Mouse (Mus musculus) myocyte (in vitro differentiated cells): ENCODE data around the gene Myo16. TPM values are rescaled to one million over a fixed set of nuclear protein-coding genes. Genes with fewer than 3 reads are reported as not detected.

Source experiments
- H3K27me3 ChIP-seq: one replicate; pipeline ENCODE4 v1.6.1; 2011; ENCODE audit not compliant: control insufficient read depth, insufficient read depth, insufficient read length
- H3K36me3 ChIP-seq: one replicate; pipeline ENCODE4 v1.6.1; 2011; ENCODE audit not compliant: control insufficient read depth, insufficient read depth
- H3K4me2 ChIP-seq: one replicate; pipeline ENCODE4 v1.6.1; 2011; ENCODE audit warnings: low read depth, control low read depth
- H3K4me3 ChIP-seq: one replicate; pipeline ENCODE4 v1.5.1; 2011; ENCODE audit warnings: mild to moderate bottlenecking, control low read depth, moderate library complexity
- H3K79me2 ChIP-seq: one replicate; pipeline ENCODE4 v1.6.1; 2011; ENCODE audit not compliant: control insufficient read depth, insufficient read depth
- H3ac ChIP-seq: one replicate; pipeline ENCODE4 v1.6.1; 2011; ENCODE audit not compliant: control insufficient read depth, insufficient read length
- CEBPB ChIP-seq: IDR thresholded peaks from 2 replicates; pipeline ENCODE4 v1.6.1; 2011; ENCODE audit warnings: mild to moderate bottlenecking, moderate library complexity; ENCODE audit not compliant: poor library complexity, insufficient read depth, severe bottlenecking
- E2F4 ChIP-seq: IDR thresholded peaks from one replicate; pipeline ENCODE4 v1.6.1; 2011; ENCODE audit warnings: mild to moderate bottlenecking, control low read depth, moderate library complexity; ENCODE audit not compliant: insufficient read depth
- MAX ChIP-seq: IDR thresholded peaks from one replicate; pipeline ENCODE4 v1.6.1; 2011; ENCODE audit warnings: low read depth, mild to moderate bottlenecking, control low read depth
- MYOD1 ChIP-seq, 3 experiments: IDR thresholded peaks; one replicate each; pipeline ENCODE4 v1.6.1; 2011; ENCODE audit warnings: control low read depth in 2 of 3, low read depth in 2 of 3, mild to moderate bottlenecking in 2 of 3, moderate library complexity in 1 of 3; ENCODE audit not compliant: insufficient read length in 2 of 3, control insufficient read depth in 1 of 3
- MYOG ChIP-seq, 3 experiments: IDR thresholded peaks; one replicate each; pipeline ENCODE4 v1.6.1; 2011; ENCODE audit warnings: control low read depth in 2 of 3, low read depth in 2 of 3, mild to moderate bottlenecking in 2 of 3; ENCODE audit not compliant: insufficient read length in 2 of 3, control insufficient read depth in 1 of 3, insufficient read depth in 1 of 3
- POLR2A ChIP-seq: IDR thresholded peaks from one replicate; pipeline ENCODE4 v1.6.1; 2011; ENCODE audit warnings: low read depth, mild to moderate bottlenecking, control low read depth, moderate library complexity; ENCODE audit not compliant: insufficient read length
- POLR2AphosphoS2 ChIP-seq: IDR thresholded peaks from one replicate; pipeline ENCODE4 v1.6.1; 2011; ENCODE audit warnings: low read depth, control low read depth; ENCODE audit not compliant: insufficient read length
- REST ChIP-seq: IDR thresholded peaks from one replicate; pipeline ENCODE4 v1.6.1; 2011; ENCODE audit warnings: mild to moderate bottlenecking, control low read depth, moderate library complexity; ENCODE audit not compliant: insufficient read depth, insufficient read length
- SRF ChIP-seq: IDR thresholded peaks from one replicate; pipeline ENCODE4 v1.6.1; 2011; ENCODE audit warnings: low read depth; ENCODE audit not compliant: control insufficient read depth, insufficient read length
- TCF12 ChIP-seq: IDR thresholded peaks from one replicate; pipeline ENCODE4 v1.6.1; 2011; ENCODE audit warnings: mild to moderate bottlenecking, control low read depth; ENCODE audit not compliant: poor library complexity, insufficient read depth, severe bottlenecking
- TCF3 ChIP-seq: IDR thresholded peaks from one replicate; pipeline ENCODE4 v1.6.1; 2011; ENCODE audit warnings: low read depth, control low read depth; ENCODE audit not compliant: insufficient read length
- USF1 ChIP-seq: IDR thresholded peaks from one replicate; pipeline ENCODE4 v1.6.1; 2011; ENCODE audit warnings: low read depth, mild to moderate bottlenecking, control low read depth, moderate library complexity
- polyA plus RNA-seq: library from polyadenylated mRNA; unstranded; fragments of >200 nt; fragmentation: generic; extraction: Trizol; gene quantifications from one replicate; pipeline ENCODE4 v1.2.1, GENCODE M21; 2012; ENCODE audit warnings: missing spikeins

Gene Myo16
- polyA plus RNA-seq, 1 experiment = 0.01 TPM

- TF ChIP-seq E2F4 (no peak), TCF12 (no peak), MYOG (IDR thresholded peaks at IDR 0.05; ENCODE audit: control insufficient read depth in 1 of 3, insufficient read depth in 1 of 3, insufficient read length in 2 of 3, low read depth in 2 of 3) (no peak), MYOD1 (IDR thresholded peaks at IDR 0.05; ENCODE audit: control insufficient read depth in 1 of 3, insufficient read length in 2 of 3, low read depth in 2 of 3) (no peak), MAX (no peak), TCF3 (no peak), POLR2AphosphoS2 (no peak), USF1 (no peak), SRF (no peak), POLR2A (no peak), REST (no peak), CEBPB (no peak)
- peaks cover 16% of the 10 kb centered on the region for H3K27me3 ChIP-seq
- H3K4me3 ChIP-seq = no peak overlapping the region
- H3K79me2 ChIP-seq = no peaks in the 10 kb centered on the region
- no peak overlapping the region for H3ac ChIP-seq
- no peak overlapping the region for H3K4me2 ChIP-seq
- no peaks in the 10 kb centered on the region for H3K36me3 ChIP-seq
Measured at GRCm38 (mm10) chr8:10416806-10417205, 263.1 kb downstream of the Myo16 start.

- Histone ChIP-seq H3K4me2 (no peak overlapping the region), H3K79me2 (no peaks in the 10 kb centered on the region), H3K4me3 (no peak overlapping the region), H3K36me3 (no peaks in the 10 kb centered on the region), H3K27me3 (peaks cover 16% of the 10 kb centered on the region), H3ac (no peak overlapping the region)
- TF ChIP-seq USF1 (no peak), REST (no peak), MYOG (IDR thresholded peaks at IDR 0.05; ENCODE audit: control insufficient read depth in 1 of 3, insufficient read depth in 1 of 3, insufficient read length in 2 of 3, low read depth in 2 of 3) (no peak), SRF (no peak), TCF3 (no peak), POLR2A (no peak), TCF12 (no peak), MAX (no peak), CEBPB (no peak), E2F4 (no peak), POLR2AphosphoS2 (no peak), MYOD1 (IDR thresholded peaks at IDR 0.05; ENCODE audit: control insufficient read depth in 1 of 3, insufficient read length in 2 of 3, low read depth in 2 of 3) (no peak)
Measured at GRCm38 (mm10) chr8:10417281-10417680, 263.6 kb downstream of the Myo16 start.

- Histone ChIP-seq H3ac (no peak overlapping the region), H3K4me2 (no peak overlapping the region), H3K79me2 (no peaks in the 10 kb centered on the region), H3K27me3 (peaks cover 20% of the 10 kb centered on the region), H3K36me3 (no peaks in the 10 kb centered on the region), H3K4me3 (no peak overlapping the region)
- TF ChIP-seq TCF3 = no peak
- TF ChIP-seq REST = no peak
- TF ChIP-seq TCF12 = no peak
- TF ChIP-seq E2F4 = no peak
Measured at GRCm38 (mm10) chr8:10418013-10418412, 264.3 kb downstream of the Myo16 start.

GRCm38 (mm10) chr8:10418971-10419370 is 265.3 kb downstream of the Myo16 start:
- peaks cover 24% of the 10 kb centered on the region for H3K27me3 ChIP-seq
- no peaks in the 10 kb centered on the region for H3K79me2 ChIP-seq
- no peak overlapping the region for H3K4me2 ChIP-seq
- no peak overlapping the region for H3K4me3 ChIP-seq
- H3K36me3 ChIP-seq = no peaks in the 10 kb centered on the region
- TF ChIP-seq POLR2AphosphoS2 (no peak), TCF12 (no peak), E2F4 (no peak), MYOD1 (IDR thresholded peaks at IDR 0.05; ENCODE audit: control insufficient read depth in 1 of 3, insufficient read length in 2 of 3, low read depth in 2 of 3) (no peak), REST (no peak), CEBPB (no peak), MAX (no peak), TCF3 (no peak)
- H3ac ChIP-seq = no peak overlapping the region

- Histone ChIP-seq H3ac (no peak overlapping the region), H3K4me2 (no peak overlapping the region), H3K4me3 (no peak overlapping the region), H3K27me3 (peaks cover 31% of the 10 kb centered on the region), H3K36me3 (no peaks in the 10 kb centered on the region), H3K79me2 (no peaks in the 10 kb centered on the region)
- TF ChIP-seq E2F4 (no peak), MAX (no peak), REST (no peak), TCF12 (no peak), USF1 (no peak)
Measured at GRCm38 (mm10) chr8:10419726-10420125, 266.0 kb downstream of the Myo16 start.
